Mouse (Mus musculus) regulatory T cell (primary cell): ENCODE results near the gene Gabrp.

Source experiments
- in situ Hi-C: fragments of 300-600 bp; cut with MboI, MseI; formaldehyde crosslinking; loops from one replicate; pipeline ENCODE4 v1.15.1; 2025; ENCODE audit warnings: high pct_unique_total_duplicates

The Gabrp gene

DNA sequence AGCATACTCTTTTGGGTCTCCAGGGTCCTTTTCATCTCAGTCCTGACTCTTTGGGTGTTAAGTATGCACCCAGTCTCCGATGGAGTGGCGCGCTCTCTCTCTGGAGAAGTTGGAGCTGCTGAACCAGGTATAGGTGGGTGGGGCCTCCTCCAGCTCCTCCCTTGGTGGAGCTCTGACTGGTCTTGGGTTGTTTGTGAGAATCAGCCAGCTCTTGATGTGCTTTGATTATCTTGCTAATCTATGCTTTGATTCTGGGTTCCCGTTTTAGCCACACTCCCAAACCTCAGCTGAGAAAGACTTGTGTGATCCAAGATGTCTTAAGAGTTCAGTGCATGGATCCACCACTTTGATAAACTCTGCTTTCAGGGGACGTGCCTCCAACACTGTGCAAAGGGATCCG lies at the start of gene Gabrp:
Gabrp (minus strand) TSS at position 101 of the 400 bp plus-strand sequence.
- in situ Hi-C loops, result no loop called here

DNA sequence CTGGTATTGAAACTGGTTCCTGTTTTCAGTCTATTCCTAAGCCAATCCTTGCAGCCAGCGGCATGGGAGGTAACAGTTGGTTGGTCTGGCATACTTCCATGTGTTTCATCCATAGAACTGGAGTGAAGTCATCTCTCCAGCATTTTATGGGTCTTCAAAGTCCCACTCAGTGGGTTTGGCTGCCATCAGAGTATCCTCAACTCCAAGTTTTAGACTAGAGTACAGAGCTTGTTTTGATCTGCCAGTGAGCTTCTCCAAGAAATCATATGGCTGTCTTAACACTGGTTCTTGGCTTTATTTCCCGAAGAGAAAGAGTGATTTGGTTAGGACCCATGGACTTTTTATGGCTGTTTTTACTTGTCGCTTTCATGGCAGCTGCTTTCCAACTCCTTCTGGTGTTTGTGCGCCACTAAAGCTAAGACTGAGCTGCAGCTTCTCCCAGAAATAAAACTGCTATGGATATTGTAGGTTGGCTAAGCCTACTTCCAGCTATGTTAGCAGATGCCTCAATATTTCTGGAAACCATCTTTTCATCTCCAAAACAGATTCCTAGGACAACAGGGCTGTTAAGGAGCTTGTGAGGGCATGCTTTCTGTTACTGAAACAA lies 48.5 kb upstream of the Gabrp start:
- in situ Hi-C loops, result no loop called here

DNA sequence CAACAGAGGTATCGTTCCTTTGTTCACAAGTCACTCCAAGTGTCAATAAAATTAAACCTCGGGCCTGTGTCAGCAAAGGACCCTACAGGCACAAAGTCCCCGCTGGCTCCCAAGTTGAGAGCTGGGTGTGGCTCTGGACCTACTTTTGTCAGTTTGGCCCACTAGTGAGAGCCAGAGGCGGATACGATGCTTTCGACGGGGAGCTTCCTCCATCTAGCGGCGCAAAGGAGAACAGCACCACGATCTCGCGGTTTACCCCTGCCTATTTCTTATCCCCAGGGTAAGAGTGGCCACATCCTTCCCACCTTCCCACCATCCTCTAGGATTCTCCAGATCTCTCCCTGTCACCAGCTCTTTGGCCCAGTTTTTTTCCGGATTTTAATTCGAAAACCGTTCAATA lies 35.5 kb upstream of the Gabrp start:
- in situ Hi-C loops, result loop anchor here (5.0 kb wide), 1 partner anchor 437 kb away; no protein-coding TSS in a partner anchor

DNA sequence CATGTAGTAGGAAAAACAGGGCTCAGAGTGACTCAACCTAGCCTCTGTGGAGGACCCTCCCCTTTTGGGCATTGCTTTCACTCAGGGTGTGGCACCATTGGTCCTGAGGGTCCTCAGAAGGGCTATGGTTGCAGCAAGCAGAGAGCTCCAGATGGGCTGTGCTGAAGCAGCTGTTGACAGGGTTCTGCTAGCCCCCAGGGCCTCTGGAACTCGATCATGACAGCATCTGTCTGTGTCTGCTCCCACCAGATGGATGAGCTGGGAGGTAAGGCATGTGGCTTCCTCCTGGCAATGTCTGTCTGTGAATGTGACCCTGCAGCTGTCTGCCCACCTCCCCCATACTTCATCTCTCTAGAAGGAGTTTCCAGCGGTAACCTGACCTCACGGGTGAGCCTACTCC lies 29.0 kb upstream of the Gabrp start:
- in situ Hi-C loops, result no loop called here

DNA sequence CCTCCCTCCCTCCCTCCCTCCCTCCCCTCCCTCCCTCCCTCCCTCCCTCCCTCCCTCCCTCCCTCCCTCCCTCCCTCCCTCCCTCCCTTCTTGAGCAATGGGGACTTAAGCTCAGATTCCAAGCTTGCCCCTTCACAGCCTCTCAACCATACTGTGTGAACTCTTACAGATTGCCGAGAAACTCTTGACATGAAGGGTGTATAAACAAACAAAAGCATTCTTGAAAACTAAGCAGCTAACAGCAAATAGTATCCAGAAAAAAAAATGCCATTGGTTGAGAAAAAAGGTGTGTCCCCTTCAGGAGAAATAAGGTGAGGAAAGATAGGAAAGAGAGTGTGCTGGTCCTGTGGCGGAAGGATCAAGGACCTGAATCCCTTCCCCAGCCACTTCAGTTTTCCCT lies 24.4 kb upstream of the Gabrp start:
- in situ Hi-C loops, result no loop called here

DNA sequence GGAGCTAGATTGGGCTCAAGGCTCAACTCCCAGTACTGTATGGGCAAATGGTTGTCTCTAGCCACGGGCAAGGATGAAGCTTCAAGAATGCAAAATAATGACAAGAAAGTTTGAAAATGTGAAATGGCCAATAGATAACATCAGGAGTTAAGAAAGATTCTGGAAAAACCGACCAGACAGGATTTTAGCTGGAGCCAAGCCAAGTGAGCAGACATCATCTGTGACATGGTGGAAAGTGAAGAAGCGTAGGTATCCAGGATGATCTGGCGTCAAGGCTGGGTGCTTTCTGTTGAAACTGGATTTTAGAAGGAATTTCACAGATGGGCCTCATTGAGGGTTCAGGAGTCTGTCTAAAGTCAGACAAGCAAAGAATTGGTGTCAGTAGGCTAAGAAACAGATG lies 20.2 kb upstream of the Gabrp start, which contains the start of gene D130052B06Rik:
D130052B06Rik (plus strand) TSS at position 317 of the 400 bp plus-strand sequence.
- in situ Hi-C loops, result no loop called here

DNA sequence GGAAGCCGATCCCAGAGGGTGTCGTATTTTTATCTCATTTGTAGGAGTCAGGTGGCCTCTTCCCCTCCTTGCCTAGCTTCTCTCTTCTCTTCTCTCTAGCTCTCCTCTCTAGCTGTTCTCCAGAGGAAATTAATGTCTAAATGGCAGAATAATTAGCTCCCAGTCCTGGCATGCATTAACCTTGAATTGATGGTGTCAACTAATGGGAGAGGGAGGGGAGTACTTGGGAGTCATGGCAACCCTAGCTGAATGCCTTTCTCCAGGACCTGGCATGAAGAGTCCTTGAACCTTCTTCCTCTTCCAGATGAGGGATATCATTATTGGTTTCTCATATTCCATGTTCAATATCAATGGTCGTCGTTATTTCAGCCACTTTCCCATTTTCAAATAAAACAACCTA lies 17.9 kb upstream of the Gabrp start:
- in situ Hi-C loops, result no loop called here

DNA sequence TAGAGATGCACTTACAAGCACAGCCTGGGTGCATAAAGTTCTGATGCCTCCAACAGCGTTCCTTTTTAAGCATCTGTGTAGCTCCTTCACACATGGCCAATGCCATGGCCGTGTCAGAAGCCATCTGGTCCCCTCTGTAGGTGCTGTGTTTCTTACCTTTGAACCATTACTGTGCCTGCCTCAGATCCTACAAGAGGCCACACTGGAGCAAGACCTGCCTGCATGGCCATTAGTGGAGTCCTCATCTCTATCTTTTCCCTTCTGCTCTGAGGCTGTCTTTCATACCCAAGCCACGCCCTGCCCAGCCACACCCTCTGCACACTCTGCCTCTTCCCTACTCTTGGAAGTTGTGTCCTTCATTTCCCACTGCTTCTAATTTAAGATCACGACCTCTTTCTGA lies 14.1 kb upstream of the Gabrp start:
- in situ Hi-C loops, result no loop called here

DNA sequence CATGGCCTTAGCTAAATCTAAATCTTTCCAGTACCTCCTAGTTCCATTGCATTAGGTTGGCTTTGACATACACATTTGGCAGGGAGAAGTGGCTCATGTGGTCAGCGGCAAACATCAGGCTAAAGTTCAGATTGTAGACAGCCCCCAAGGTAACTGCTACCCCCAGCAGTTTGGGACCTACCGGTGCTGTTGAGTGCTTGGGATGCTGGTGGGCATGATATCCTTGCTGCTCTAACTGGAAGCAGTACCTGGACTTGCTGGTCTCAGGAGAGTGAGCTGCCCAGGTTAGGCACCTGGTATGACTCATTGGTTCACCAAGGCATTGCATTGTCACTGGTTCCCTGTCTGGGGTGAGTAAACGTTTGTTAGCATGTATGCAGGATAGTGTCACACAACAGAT lies 12.0 kb upstream of the Gabrp start:
- in situ Hi-C loops, result no loop called here

DNA sequence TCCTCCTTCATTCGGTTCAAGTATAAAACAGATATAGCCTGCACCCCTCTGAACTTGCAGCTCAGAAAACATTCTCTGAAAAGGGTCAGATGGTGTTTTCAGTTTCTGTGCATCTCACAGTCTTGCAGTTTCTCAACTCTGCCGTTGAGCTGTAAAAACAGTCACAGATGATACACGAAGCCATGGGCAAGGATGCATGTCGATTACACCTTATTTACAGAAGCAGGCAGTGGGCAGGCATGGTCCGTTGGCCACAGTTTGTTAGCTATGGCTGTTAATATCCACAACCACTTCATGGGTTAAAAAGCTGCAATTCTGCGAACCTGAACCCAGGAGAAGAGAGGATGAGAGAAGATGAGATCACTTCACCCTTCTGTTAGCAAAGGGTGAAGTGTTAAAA lies 7.9 kb upstream of the Gabrp start:
- in situ Hi-C loops, result no loop called here

DNA sequence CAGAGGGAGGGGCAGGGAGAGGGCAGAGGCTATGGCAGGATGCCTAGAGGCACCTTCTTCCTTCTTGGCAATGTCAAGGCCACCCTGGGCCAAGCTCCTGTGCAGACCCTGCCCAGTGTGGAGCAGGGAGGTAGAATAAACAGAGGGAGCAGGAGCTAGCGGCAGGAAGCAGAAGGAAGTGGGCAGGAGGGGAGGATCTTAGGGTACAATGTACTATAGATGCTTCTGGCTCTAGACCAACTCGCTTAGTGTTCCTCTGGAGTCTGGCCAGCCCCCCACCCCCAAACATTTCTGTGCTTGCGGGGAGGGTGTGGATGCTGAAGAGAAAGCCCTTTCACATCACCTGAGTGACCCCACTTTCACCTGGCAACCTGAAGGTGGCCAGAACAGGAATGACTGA lies 862 bp upstream of the Gabrp start:
- in situ Hi-C loops, result no loop called here

DNA sequence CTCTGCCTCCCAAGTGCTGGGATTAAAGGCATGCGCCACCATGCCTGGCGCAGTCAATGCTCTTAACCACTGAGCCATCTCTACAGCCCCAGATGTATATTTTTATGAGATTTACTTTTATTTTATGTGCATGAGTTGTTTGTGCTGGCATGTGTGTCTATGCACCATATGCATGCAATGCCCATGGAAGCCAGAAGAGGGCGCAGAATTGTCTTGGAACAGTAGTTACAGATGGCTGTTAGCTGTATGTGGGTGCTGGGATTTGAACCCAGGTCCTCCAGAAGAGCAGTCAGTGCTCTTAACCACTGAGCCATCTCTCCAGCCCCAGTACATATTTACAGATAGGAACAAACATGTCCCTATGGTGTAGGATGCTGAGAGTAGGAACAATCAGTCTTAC lies 3.8 kb downstream of the Gabrp start:
- in situ Hi-C loops, result no loop called here

DNA sequence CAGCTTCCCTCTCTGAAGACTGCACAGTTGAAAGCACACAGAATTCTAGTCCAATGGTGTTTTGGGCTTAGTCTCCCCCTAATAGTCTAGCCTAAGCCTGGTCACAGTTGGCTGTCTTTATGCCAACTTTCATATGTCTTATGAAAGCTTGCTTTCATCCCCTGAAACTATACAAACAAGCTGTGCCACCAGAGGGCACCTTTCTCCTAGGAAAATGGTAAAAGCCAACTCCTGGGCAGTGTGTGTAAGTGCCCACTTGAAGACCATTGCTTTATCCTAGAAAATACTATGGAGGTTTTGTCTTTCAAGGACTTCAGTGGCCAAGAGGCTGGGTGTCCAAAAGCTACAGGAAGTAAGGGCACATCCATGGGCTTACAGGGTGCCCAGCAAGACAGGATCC lies 8.3 kb downstream of the Gabrp start:
- in situ Hi-C loops, result no loop called here

DNA sequence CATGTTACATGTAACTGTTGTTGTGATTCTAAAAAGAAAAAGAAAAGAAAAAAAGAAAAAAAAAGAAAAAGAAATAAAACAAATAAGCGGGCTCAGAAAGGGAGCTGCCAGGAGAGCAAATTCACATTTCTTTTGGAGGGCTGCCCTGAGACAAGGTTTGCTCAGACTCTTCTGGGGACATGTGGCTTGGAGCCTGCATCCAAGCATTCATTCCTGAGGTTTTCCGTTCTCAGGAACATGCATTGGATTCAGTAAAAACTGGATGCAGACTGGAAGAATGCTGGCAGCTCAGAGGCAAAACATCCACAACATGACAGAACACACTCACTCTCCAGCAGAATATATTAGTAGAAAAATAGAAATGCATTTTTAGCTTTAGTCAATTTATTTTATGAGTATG lies 14.8 kb downstream of the Gabrp start:
- in situ Hi-C loops, result no loop called here

DNA sequence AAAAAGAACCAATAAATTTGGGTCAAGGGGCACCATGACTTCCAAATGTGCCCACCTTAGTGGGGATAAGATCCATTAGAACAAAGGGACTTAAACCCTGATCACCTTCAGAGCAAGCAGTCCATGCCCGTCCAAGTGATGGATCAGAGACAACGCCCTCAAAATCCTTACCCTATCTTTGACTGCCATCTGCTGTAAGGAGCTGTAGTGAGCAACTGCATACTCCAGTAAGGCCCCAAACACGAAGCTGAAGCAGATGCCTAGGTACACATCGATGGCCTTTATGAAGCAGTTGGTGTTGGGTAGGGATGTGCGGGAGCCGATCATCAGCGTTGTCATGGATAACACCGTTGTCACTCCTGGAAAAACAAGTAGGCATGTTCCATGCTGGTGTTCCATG lies 24.6 kb downstream of the Gabrp start:
- in situ Hi-C loops, result no loop called here

DNA sequence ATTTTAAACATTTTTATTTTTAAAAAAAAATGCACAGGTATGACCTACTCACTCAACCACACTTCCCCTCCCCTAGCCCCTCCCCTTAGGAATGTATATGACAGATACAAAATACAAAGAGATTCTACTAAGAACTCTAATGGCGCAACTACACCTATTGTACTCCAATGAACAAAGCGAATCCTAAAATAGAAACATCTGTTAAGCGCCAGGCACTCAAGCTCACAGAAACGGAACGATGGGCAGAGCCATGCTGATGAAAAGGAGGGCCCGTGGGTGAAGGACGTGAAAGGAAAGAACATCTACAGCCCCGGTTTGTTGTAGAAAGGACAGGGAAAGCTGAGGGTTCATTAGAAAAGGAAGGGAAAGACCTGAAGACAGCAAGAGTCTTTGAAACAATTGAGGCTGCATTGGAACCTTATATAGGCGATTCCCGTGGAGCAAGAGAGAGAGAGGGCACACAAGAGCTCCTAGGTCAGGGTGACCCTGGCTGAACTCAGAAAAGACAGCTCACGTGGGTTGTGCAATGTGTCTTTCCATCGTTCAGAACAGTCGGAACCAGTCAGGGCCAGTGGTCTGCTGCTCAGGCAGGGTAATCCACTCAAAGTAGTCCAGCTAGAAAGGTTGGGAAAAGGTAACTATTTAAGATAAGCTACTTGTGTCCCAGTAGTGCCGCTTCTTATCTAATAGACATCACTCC lies 27.7 kb downstream of the Gabrp start:
- in situ Hi-C loops, result no loop called here

DNA sequence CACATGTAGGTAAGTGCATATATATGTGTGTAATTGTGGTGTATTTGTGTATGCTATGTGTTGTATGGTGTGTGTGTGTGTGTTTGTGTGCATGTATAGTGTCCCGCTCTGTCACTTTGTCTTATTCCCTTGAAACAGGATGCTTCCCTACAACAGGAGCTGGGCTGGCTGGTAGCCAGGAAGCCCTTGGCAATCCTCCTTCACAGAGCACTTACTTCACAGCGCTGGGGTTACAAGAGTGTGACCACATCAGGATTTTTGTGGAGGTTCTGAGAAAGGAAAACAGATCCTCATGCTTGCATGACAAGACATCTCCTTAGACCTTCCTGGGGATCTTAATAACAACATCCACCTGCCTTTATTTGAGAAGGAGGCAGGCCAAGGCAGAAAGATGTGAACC lies 31.4 kb downstream of the Gabrp start:
- in situ Hi-C loops, result no loop called here

DNA sequence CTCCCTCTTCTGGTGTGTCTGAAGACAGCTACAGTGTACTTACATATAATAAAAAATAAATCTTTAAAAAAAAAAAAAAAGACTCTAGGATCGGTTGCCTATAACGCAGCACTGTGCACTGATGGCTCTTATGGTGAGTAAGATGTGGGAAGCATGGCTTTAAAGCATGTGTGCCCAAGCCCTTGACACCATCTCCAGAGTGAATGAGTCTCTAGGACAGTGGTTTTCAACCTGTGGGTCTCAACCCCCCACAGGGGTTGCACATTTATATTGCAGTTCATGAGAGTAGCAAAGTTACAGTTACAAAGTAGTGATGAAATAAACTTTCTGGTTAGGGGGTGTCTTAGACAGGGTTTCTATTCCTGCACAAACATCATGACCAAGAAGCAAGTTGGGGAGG lies 33.8 kb downstream of the Gabrp start:
- in situ Hi-C loops, result no loop called here

DNA sequence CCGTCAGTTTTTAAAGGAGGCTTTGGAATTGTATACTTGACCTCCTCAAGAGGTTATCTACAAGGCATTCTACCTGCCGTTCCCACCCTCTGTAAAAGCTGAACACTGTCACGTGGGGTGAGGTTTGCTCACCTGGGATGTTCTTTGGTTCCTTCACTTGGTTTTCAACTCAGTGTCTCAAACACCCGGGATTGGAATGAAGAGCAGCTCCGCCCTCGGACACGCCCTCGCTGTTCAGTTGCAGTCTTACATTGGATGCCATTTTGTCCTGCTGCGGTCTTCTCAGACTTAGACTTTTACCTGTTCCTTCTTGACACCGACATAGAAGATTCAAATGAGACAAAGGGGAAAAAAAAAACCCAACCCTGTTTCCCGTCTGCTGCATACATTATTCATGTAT lies 34.6 kb downstream of the Gabrp start:
- in situ Hi-C loops, result no loop called here

DNA sequence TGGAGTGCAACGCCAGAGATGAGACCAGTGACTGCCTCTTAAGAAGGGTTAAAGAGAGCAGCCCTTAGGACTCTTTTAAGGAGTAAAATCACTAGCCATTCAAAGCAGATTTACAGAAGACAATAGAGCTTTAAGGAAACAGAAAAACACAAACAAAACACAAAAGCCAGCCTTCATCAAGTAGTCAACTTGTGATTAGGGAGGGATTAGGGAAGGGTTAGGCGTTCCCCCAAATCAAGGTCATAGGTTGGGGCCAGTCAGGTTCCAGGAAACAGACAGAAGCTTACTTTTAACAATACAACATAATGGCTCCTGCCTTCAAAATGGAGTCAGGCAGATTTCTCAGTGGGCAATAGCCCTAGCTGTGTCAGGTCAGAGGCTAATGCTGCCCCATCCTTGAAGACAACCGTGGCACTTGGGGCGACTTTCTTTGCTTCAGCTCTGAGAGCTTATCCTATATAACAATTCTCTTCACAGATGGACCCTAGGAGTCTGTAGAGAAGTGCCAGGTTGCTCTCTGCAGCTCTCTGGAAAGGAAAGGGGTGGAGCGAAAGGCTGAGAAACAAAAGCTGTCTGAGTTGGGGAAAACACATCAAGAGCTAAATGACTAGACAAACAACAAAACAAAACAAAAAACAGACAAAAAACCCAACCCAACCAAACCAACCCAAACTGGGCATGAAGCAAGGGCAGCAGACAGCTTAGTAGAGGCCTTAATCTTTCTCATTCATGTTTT lies 41.2 kb downstream of the Gabrp start:
- in situ Hi-C loops, result no loop called here

DNA sequence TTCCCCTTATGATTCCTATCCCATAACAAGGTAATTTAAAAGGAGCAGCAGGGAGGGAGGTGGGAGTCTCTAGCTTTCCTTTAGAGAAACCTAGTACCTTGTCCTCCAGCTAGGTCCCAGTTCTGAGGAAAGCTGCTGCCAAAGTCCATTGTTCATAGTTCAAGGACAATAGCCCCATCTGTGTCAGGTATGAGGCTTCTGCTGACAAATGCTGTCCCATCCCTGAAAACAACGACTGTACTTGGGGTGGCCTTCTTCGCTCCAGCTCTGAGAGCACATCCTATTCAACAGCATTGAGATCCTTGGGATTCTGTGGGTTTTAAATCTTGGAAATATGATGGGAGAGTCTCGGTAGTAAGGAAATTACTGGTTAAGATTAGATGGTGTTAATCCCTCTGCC lies 42.1 kb downstream of the Gabrp start:
- in situ Hi-C loops, result no loop called here

DNA sequence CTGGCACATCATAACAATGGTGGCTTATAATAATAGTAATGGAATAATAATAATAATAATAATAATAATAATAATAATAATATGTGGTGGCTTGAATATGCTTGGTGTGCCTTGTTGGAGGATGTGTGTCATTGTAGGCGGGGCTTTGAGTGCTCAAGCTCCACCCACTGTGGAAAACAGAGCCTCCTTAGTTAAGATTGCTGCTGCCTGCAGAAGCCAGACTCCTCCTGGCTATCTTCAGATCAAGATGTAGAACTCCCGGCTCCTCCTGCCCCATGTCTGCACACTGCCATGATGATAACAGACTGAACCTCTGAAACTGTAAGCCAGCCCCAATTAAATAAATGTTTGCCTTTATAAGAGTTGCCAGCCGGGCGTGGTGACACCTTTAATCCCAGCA lies 44.2 kb downstream of the Gabrp start:
- in situ Hi-C loops, result no loop called here

DNA sequence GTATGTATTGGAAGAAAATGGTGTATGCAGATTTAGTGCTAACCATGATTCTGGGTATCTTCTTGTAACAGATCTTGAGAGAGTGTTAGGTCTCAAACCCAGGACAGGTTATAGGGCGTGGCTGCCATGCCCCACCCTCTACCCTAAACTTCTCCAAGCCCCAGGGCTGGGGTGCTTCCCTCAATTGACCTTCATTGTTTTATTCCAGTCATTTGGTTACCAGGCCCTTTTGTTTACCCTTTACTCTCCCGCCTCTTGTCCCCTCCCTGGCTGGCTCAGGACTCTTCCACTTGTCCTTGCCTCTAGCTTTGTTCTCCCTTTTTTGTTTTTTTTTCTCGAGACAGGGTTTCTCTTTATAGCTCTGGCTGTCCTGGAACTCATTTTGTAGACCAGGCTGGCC lies 45.2 kb downstream of the Gabrp start:
- in situ Hi-C loops, result no loop called here
